Mouse (Mus musculus): ENCODE data around the gene Fto. TPM values are rescaled to one million over a fixed set of nuclear protein-coding genes. Genes with fewer than 3 reads are reported as not detected.

The Fto gene
- total and polyA plus RNA-seq, 3 experiments, result 8.4 to 43.2 (median 15.7) TPM

DNA sequence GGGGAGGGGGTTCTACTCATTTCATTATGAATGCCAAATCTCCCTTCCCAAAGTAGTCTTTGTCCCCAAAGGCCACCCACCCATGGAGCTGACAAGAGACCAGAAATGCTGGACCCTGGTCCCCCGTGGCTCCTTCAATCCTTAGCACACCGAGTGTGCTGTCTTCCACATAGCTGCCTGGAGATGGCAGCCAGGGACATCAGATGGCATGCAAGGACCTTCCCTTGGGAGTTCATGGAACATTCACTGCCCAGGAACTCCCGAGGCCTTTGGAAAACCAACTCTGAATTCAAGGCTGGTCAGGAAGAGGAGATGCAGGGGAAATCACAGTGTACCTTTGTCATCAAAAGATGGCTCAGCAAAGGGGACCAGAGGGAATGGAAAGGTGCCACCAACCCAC, 372.1 kb downstream of the Fto start:
- dilution Hi-C loops (cut with MboI; ENCODE audit: extremely low pct_ligation_motif_present, extremely low pct_unique_long_range_greater_than_20kb, low sequenced_read_pairs), result no loop called here
- TF ChIP-seq MAFK (IDR thresholded peaks at IDR 0.05; ENCODE audit: insufficient replicate concordance, low read length) (no peak), TBP (conservative IDR thresholded peaks at IDR 0.05; ENCODE audit: low read depth, low read length) (no peak), ZKSCAN1 (IDR thresholded peaks at IDR 0.05; ENCODE audit: borderline replicate concordance, low read depth, low read length) (no peak), BHLHE40 (IDR thresholded peaks at IDR 0.05; ENCODE audit: low read depth, low read length) (no peak), EP300 (IDR thresholded peaks at IDR 0.05; ENCODE audit: low read length) (no peak), GABPA (IDR thresholded peaks at IDR 0.05; ENCODE audit: insufficient replicate concordance, low read depth, low read length) (no peak), ETS1 (conservative IDR thresholded peaks at IDR 0.05; ENCODE audit: low read depth, low read length) (no peak), NRF1 (IDR thresholded peaks at IDR 0.05; ENCODE audit: low read depth, low read length) (no peak)
- no peak for DNase-seq (ENCODE audit: extremely low read depth)
- peaks cover 11% of the 10 kb centered on the region for H3K9me3 ChIP-seq (replicated peaks; ENCODE audit: low read length)
- H3K79me2 ChIP-seq (replicated peaks; ENCODE audit: control insufficient read depth, extremely low read depth, insufficient read depth, poor library complexity, severe bottlenecking), result no peaks in the 10 kb centered on the region
- H3K36me3 ChIP-seq (replicated peaks in 1 of 2; ENCODE audit: control insufficient read depth in 1 of 2, insufficient read depth in 1 of 2, low read length in 1 of 2), result no peaks in the 10 kb centered on the region
- no peak overlapping the region for H3K4me2 ChIP-seq (ENCODE audit: insufficient read depth, low read depth, poor library complexity, severe bottlenecking)
- no peak overlapping the region for H3K4me3 ChIP-seq (replicated peaks in 1 of 3; ENCODE audit: low read depth in 2 of 3, low read length in 2 of 3, poor library complexity in 1 of 3)
- in situ Hi-C loops (cut with MboI; ENCODE audit: low pct_ligation_motif_present, low pct_unique_long_range_greater_than_20kb, low sequenced_read_pairs), result no loop called here
- H3K9ac ChIP-seq (ENCODE audit: insufficient read depth, low read depth), result no peak overlapping the region
- no peaks in the 10 kb centered on the region for H3K27me3 ChIP-seq (replicated peaks)
- H3K4me1 ChIP-seq (ENCODE audit: control insufficient read depth in 1 of 2, insufficient read depth in 2 of 2), result no peaks in the 10 kb centered on the region
- no peak overlapping the region for H3K27ac ChIP-seq (ENCODE audit: insufficient read depth, low read depth)

DNA sequence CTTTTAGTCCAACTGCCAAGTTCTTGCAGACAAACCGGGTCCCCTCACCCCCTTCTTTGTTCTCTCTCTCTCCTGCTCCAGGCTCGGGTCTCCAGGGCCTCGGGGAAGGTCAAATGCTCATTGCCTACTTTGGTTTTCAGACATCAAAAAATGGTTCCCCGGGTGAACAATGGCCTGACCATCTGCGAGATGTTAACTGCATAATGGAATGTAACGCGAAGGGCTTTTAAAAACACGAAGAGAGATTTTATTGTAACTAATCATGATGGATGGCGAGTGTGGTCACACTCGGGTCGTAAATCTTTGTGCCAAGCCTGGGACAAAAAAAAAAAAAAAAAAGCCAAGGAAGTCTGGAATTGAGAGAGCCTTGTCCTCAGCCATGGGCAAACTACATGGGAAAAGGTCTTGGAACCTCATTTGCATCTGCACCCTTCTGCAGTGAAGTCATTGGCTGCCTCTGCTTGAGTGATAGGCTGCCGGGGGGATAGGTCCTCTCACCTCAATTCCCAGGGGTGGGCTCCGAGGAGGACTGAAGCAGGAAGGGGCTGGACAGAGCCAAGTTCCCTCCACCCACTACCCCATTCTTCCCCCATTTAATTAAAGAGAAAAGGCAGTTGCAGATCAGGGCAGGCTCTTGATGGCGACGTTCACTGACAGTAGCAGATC, 378.9 kb downstream of the Fto start:
- Histone ChIP-seq H3K9me3 (replicated peaks; ENCODE audit: low read length) (peaks cover 18% of the 10 kb centered on the region), H3K27me3 (replicated peaks) (no peaks in the 10 kb centered on the region), H3K36me3 (replicated peaks in 1 of 2; ENCODE audit: control insufficient read depth in 1 of 2, insufficient read depth in 1 of 2, low read length in 1 of 2) (no peaks in the 10 kb centered on the region), H3K4me1 (ENCODE audit: control insufficient read depth in 1 of 2, insufficient read depth in 2 of 2) (no peaks in the 10 kb centered on the region), H3K27ac (ENCODE audit: insufficient read depth, low read depth) (no peak overlapping the region), H3K9ac (ENCODE audit: insufficient read depth, low read depth) (no peak overlapping the region), H3K79me2 (replicated peaks; ENCODE audit: control insufficient read depth, extremely low read depth, insufficient read depth, poor library complexity, severe bottlenecking) (no peaks in the 10 kb centered on the region), H3K4me2 (ENCODE audit: insufficient read depth, low read depth, poor library complexity, severe bottlenecking) (no peak overlapping the region), H3K4me3 (replicated peaks in 1 of 3; ENCODE audit: low read depth in 2 of 3, low read length in 2 of 3, poor library complexity in 1 of 3) (no peak overlapping the region)
- DNase-seq (ENCODE audit: extremely low read depth), result no peak
- dilution Hi-C loops (cut with MboI; ENCODE audit: extremely low pct_ligation_motif_present, extremely low pct_unique_long_range_greater_than_20kb, low sequenced_read_pairs), result no loop called here
- in situ Hi-C loops (cut with MboI; ENCODE audit: low pct_ligation_motif_present, low pct_unique_long_range_greater_than_20kb, low sequenced_read_pairs), result no loop called here
- TF ChIP-seq SIN3A (IDR thresholded peaks at IDR 0.05; ENCODE audit: low read length), result no peak
- TF ChIP-seq CHD1 (IDR thresholded peaks at IDR 0.05; ENCODE audit: low read depth, low read length), result no peak
- no peak for TF ChIP-seq JUND (conservative IDR thresholded peaks at IDR 0.05; ENCODE audit: low read depth, low read length)
- TF ChIP-seq IRF4 (IDR thresholded peaks at IDR 0.05; ENCODE audit: low read depth, low read length), result no peak
- no peak for TF ChIP-seq ETS1 (conservative IDR thresholded peaks at IDR 0.05; ENCODE audit: low read depth, low read length)
- TF ChIP-seq NELFE (IDR thresholded peaks at IDR 0.05; ENCODE audit: low read depth, low read length), result no peak
- TF ChIP-seq EP300 (IDR thresholded peaks at IDR 0.05; ENCODE audit: low read length), result no peak
- TF ChIP-seq ZKSCAN1 (IDR thresholded peaks at IDR 0.05; ENCODE audit: borderline replicate concordance, low read depth, low read length), result no peak
- TF ChIP-seq CTCF (conservative IDR thresholded peaks at IDR 0.05 in 1 of 2, IDR thresholded peaks at IDR 0.05 in 1 of 2; ENCODE audit: low read depth in 2 of 2, low read length in 2 of 2), result no peak
- no peak for TF ChIP-seq GABPA (IDR thresholded peaks at IDR 0.05; ENCODE audit: insufficient replicate concordance, low read depth, low read length)
- no peak for TF ChIP-seq UBTF (IDR thresholded peaks at IDR 0.05; ENCODE audit: low read depth, low read length)
- no peak for TF ChIP-seq ZC3H11A (IDR thresholded peaks at IDR 0.05; ENCODE audit: low read depth, low read length)

Measured in CH12.LX (cell line).